Mouse (Mus musculus): ENCODE measurements around the gene Spint1.

DNA sequence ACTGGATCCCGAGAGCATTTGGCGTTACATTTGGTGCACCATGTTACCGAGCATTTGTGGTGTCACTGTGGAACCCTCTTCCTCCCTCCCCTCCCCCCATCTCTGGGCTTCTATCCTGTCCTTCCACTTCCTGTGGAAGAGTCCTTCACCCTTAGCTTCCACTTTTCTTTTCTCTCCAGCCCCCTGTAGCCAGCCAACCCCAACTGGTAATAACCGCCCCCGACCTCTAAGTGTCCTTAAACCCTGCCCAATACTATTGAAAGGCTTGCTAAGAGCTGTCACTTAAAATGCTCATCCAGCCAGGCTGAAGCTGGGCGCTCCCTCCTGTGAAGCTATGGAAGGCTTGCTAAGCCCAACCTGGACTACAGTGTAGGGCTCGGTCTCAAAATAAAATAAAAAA is 39.8 kb downstream of the Spint1 start:
- TF ChIP-seq CTCF (IDR thresholded peaks at IDR 0.05; ENCODE audit: control insufficient read depth, insufficient read depth, insufficient replicate concordance, low read depth, low read length): no peak
- no peak for TF ChIP-seq POLR2A (IDR thresholded peaks at IDR 0.05; ENCODE audit: control insufficient read depth, low read depth, low read length)
